Mouse (Mus musculus) layer of hippocampus, adult 18-20 months (tissue): ENCODE data around the gene D8Ertd738e. TPM values are rescaled to one million over a fixed set of nuclear protein-coding genes. Genes with fewer than 3 reads are reported as not detected.
A peak's percentile ranks its signal among the peaks of the same experiment; 100 is the strongest.

Experiments used
- DNase-seq, 2 experiments: peaks; one replicate each; pipeline ENCODE4 v3.0.0; 2022; ENCODE audit warnings: low spot score in 2 of 2
- microRNA-seq, 2 experiments: library from miRNA; unstranded; fragments of <30 nt; microRNA quantifications; one replicate each; pipeline ENCODE4 v1.2.0; 2021
- total RNA-seq, 2 experiments: library from RNA; stranded (reverse); gene quantifications; 2 replicates each; pipeline ENCODE4 v1.2.3; 2021

D8Ertd738e gene
- total RNA-seq, 2 experiments from 2014 or later, result 132 to 136 TPM

DNA sequence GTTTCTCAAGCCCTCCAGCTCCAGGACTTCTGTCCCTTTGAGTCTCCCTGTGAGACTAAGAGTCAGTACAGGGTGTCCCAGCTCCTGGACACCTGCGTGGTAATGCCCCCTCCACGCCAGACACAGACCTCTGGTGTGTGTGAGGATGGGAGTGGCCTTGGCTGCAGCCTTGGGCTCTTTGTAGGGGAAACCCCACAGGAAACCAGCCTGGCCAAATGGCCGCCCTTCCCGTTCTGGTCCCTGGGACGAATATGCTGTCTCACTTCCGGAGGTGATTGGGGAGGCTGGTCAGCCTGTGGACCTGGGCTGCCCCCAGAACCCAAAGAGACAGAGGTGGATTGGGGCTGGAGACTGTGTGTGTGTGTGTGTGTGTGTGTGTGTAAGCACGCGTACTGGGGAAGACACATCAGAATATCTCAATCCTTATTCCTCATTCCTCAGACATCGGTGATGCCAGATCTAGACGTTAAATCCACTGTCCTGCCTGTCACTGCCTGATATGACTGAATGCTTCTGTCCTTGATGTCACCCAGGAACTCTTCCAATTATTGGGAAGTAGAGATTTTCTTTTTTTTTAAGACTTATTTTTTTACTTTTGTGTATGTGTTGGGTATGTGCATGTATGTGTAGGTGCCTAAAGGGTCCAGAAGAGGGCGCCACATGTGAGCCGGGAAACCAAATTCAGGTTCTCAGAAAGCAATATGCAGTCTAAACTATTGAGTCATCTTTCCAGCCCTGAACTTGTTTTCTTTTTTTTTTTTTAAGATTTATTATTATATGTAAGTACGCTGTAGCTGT, 45.3 kb downstream of the D8Ertd738e start:
- DNase-seq, result peak in 1 of 2 experiments; percentile 36

DNA sequence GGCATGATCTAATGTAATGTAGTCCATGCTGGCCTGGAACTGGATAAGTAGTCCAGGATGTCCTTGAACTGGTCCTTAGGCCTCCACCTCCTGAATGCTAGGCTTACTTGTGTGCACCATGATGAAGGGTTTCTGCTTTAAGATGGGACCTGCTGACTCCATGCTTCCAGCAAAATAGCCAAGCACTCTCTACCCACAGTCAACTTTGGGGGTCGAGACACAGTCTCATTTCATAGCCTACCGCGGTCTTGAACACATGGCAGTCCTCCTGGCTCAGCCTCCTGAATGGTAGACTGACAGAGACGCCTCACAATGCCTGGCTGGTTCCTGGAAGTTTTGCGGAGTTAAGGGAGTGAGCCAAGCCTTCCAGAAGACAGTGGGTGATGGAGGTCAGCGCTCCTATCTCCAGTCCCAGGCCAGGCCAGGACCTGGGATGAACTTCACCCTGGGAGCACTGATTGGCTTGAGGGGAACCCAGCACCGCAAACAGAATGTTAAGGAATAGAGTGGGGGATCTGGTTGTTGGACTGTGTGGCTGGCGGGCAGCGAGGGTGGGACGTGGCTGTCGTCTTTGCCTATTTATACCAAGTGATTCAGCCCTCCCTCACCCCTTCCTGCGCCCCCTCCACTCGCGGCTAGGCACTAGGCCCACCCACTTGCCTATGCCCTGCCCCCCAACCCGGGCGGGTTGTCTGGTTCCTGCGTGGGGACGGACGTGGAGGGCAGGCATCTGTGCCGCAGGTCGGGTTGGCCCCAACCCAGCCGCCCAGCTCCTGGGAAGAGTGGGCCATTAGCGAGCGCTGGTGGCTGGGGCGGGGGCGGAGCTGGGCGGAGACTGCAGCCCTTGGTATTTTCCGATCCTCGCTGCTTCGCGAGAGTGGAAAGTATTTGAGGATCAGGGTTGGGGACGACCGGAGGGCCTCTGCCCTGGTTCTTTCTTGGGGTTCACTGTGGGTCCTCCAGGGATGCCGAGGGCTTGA, 46.3 kb downstream of the D8Ertd738e start:
- DNase-seq, result peak in 1 of 2 experiments; percentile 71

DNA sequence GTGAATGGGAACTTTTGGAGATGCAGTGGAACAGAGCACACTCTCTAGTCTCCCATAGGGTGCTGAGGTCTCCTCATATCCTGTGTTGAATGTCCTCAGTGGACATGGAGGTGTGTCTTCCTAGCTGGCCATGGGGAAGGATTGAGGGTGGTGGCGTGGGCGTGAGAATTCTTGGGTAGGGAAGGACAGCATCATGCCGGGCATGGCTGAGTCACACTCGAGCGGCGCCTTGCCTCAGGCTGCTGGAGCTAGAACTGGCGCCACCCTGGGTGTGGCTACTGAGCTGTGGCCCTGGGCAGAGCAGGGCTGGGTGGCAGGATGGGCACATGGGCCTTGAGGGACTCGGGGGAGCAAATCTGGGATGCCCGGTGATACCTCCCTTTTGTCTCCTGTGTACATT, 47.1 kb downstream of the D8Ertd738e start:
- DNase-seq, result peak in 1 of 2 experiments; percentile 19

DNA sequence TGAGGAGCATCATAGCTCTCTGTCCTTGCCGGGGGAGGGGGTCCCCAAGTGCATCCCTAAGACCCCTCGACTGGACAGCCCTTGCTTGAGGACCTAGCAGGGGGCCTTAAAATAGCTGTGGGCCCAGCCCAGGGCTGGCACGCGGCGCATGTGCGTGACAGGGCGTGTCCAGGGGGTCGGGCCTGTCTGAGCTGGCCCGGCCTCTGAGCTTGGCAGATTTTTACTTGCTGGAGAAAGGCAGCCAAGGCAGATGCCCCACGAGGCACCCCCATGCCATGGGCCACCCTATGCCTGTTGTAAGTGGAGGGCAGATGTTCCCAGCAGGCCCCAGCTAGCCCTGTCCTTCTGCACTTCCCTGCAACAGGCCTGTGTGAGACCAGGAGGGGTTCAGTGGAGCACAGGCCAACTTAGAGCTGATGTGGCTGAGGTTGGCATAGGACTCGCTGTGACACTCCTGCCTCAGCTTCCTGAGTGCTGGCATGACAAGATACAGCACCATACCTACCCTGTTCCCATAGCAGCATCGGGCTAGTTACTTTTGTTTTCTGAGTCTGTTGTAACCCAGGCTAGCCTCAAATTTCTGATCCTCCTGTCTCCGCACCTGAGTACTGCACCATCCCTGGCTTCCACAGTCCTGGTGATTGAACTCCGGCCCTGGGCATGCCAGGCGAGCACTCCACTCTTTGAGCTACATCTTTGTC, 47.8 kb downstream of the D8Ertd738e start:
- peak in 1 of 2 experiments; percentile 21 for DNase-seq

DNA sequence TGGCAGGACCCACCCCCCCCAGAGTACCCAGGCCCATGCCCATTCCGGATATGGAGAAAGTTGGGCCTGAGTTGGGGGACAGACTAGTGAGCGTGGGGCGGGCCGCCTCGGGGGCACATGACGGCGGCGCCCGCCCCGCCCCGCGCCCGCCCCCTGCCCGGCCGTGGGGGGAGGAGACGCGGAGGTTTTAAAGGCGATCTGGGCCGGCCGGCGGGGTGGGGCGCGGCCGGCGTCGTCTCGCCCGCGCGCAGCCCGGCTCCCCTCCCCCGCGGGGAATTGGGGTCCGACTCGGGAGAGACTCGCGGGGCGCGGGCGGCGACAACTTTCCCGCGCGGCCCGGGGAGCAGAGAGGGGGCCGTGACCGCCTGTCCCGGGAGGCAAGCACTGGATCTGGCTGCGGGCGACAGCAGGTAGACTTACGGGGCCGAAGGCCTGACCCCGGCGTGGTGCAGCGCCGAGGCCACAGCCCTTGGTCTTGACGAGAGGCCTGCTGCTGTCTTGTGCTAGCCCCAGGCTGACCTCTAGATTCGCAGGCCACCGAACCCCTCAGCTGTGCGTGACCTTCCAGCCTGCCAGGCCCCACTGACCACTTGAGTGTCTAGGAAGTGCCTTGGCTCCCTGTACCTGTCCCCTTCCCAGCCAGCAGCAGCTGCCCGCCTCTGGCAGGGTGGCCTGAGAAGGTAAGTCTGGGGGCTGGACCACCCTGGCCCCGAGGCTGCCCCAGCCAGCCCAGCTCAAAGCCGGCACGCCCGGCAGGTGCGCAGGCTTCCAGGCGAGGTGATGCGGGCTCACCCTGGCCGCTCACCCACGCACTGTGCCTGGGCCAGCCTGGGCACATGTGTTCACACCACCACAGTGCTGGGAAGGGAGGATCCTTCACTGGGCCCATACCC, 48.6 kb downstream of the D8Ertd738e start:
- peak in 1 of 2 experiments; percentile 39 for DNase-seq

DNA sequence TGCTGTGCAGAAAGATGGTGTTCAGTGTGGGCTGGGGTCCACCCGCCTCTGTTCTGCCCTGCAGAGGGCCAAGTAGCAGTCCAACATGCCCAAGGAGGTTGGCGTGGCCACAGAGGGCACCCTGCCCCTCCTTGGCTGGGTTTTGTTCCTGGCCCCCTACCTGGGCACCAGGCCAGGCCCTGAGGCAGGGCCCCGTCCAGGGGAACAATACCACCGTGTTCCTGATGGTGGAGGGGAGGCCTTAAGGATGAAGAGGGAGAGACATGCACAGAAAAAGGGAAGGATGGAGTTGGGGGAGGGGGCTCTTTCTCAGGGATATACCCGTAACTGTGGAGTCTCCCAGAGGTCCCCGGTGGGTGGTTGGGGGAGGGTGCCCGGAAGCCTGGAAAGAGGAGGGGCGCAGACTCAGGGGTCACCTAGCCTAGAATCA, 49.4 kb downstream of the D8Ertd738e start:
- no peak for DNase-seq

DNA sequence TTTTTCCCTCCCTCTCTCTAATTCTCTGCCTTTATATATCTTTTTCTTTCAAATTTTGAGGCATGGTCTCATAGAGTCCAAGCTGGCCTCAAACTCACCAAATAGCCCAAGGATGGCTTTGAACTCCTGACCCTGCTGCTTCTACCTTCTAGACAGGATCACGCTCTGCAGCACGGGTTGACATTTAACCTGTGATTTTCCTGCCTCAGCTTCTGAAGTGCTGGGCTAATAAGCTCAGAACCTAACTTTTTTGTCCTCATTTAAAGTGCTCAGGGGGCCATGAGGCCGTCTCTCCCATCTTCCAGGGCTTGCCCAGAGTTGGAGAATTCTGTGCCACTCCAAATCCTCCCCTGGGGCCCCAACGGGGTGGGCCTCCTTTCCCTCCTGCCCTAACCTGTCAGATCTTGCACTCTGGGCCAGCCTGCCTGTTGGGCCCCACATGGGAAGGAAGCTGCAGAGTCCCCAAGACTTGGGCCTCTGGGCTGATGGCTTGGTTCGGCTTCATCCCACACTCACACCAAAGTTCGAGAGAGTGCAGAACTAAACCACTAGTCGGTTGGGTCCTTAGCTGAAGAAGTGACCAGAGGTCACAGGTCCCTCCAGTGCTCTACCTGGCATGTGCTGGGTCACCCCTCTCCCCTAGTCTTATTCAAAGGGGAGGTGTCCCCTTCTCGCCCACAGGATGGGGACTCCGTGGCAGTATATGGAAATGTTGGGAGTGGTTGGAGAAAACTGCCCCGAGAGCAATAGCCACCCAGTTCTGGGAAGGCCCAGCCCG, 50.0 kb downstream of the D8Ertd738e start:
- no peak for DNase-seq

DNA sequence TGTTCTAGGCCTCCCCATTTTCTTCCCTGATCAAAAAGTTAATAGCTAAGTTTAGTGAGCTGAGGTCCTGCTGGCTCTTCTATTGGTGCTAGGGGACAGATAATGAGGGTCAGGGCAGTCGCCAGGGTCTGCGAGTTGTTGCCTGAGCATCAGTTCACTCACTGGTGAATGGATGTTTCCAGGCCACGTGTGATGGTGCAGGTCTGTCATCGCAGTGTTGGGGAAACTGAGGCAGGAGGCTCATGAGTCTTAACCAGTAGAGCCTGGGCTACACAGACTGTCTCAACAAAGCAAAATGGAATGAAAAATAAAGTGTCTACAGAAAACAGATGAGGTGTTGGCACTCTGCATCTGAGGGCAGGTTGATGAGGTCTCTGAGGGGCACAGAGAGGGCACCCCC, 50.6 kb downstream of the D8Ertd738e start:
- DNase-seq, result no peak

DNA sequence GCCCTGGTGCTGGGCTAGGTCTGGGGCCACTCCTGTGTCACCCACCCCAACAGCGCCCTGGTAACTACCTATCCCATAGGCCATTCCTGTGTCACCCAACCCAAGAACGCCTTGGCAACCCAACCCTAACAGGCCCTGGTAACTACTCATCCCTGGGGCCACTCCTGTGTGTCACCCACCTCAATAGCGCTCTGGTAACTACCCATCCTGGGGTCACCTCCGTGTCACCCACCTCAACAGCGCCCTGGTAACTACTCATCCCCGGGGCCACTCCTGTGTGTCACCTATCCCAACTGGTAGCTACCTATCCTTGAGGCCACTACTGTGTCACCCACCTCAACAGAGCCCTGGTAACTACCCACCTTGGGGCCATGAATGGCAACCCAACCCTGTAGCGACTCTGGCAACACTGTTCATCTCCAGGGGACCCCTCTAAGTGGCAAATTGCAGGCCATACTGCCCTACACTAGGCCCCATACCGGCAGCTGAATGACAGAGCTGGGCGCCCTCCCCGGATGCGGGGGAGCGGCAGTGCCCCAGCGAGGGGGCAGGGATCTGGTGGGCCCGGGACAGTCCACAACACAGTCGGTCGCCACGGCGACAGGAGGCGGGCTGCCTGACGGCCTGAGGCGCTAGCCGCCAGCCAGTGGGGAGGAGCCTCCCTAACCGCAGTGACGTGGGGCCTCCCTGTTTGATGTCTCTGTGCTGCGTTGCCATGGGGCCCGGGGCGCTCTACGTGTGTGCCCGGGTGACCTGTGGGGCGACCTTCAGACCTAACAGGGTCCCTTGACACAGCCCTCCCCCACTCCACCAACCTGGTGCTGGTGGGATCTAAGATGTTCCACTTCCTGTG, 51.4 kb downstream of the D8Ertd738e start:
- DNase-seq, result peak; percentile 76 to 79

DNA sequence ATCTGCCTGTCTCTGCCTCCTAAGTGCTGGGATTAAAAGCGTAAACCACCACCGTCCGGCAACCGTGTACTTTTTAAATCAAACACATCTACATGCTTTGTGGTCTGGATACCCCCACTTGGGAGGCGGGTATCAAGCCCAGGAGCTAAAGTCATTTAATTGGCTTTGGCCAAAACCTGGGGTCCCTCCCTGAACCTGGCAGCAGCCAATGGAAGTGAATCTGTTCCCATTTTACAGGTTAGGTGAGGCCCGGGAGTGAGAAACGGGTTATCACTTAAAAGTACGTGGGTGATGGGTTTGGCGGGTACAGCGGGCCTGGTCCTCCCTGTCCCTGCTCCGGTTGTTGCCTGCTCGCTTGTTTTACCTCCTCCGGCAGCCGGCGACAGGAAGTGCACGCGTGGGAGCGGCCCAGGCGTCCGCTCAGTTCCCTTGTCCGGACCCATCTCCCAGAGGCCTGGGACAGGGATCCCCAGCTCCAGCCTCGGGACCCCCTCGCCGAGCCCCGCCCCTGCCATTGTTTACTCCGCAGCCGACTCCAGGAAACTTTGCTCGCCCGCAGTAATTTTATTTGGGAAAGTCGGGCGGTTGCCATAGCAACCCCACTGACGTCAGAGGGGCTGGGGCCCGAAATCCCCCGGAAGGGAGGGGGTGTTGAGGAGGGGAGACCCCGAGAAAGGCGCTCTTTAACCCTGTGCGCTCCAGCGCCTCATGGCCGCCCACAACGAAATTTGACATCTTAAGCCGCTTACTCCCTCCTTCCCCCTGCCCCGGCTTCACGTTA, 52.2 kb downstream of the D8Ertd738e start:
- DNase-seq, result peak in 1 of 2 experiments; percentile 64

Small RNA genes within 50 kb of the gene (microRNA-seq; reads per million reads assigned to microRNA genes)
- gene Mir23a (11,779 to 12,170 reads per million in 2 experiments), gene Mir24-2 (0 reads per million in 2 experiments), gene Mir27a (180 to 185 reads per million in 2 experiments), gene Mir3074-2 (0 reads per million in 2 experiments)

Other genes starting within 250 kb of the D8Ertd738e start
- under 1 TPM; 0.50 to 0.61 TPM for gene 1700067K01Rik, start 248.2 kb downstream of the D8Ertd738e start, total RNA-seq
- gene 2210011C24Rik, start 237.5 kb downstream of the D8Ertd738e start, total RNA-seq, result 1 to 10 TPM in 1 of 2 experiments, under 1 TPM in 1; 0.63 to 2.0 TPM
- gene Palm3, start 228.2 kb downstream of the D8Ertd738e start, total RNA-seq, result 1 to 10 TPM; 3.5 to 4.1 TPM
- gene Il27ra, start 207.1 kb downstream of the D8Ertd738e start, total RNA-seq, result 1 to 10 TPM; 1.6 to 1.9 TPM
- gene Rln3, start 204.7 kb downstream of the D8Ertd738e start, total RNA-seq, result not detected
- 1 to 10 TPM; 4.9 to 5.6 TPM for gene Gm10643, start 184.6 kb downstream of the D8Ertd738e start, total RNA-seq
- gene Rfx1, start 182.9 kb downstream of the D8Ertd738e start, total RNA-seq, result 10 to 100 TPM; 27.3 to 28.1 TPM
- 10 to 100 TPM; 16.9 to 17.6 TPM for gene Dcaf15, start 145.0 kb downstream of the D8Ertd738e start, total RNA-seq
- gene Podnl1, start 123.7 kb downstream of the D8Ertd738e start, total RNA-seq, result not detected
- gene Cc2d1a, start 101.8 kb downstream of the D8Ertd738e start, total RNA-seq, result 10 to 100 TPM; 57.4 to 61.0 TPM
- 1 to 10 TPM; 3.1 to 3.2 TPM for gene 4930432K21Rik, start 101.7 kb downstream of the D8Ertd738e start, total RNA-seq
- gene Nanos3, start 64.5 kb downstream of the D8Ertd738e start, total RNA-seq, result 1 to 10 TPM; 2.3 to 2.7 TPM
- gene Zswim4, start 12.7 kb downstream of the D8Ertd738e start, total RNA-seq, result 10 to 100 TPM; 17.0 to 17.3 TPM
- gene Mri1, start 7.6 kb upstream of the D8Ertd738e start, total RNA-seq, result 10 to 100 TPM; 17.4 to 17.5 TPM
- gene Ccdc130, start 20.7 kb upstream of the D8Ertd738e start, total RNA-seq, result 10 to 100 TPM; 25.7 to 27.2 TPM
- gene Cacna1a, start 138.7 kb upstream of the D8Ertd738e start, total RNA-seq, result 100 to 1,000 TPM; 156 to 184 TPM